ENCODE assay signal across 9 mouse cellular contexts in genomic region chr15:68606110-68606791, GRCm38 (mm10).
DNase-seq lines count a peak whose midpoint lies in the region; ATAC-seq lines count a peak whose summit lies in the region.
"Had no signal": no experiment of that assay in that cellular context is flagged by ENCODE, and none has a peak within 500 bp of the region (broad histone marks: within the 10 kb centered on the region; RNA-seq: fewer than 3 reads in every experiment).

No protein-coding gene starts in this region.

- H3K4me3 ChIP-seq in heart, embryonic 12.5 days = no peak overlapping the region
- H3K4me3 ChIP-seq: midbrain, embryonic 12.5 days had no signal

- 42% methylated on average over 8 of the region's 8 CpGs for WGBS in heart, embryonic 12.5 days

- DNase-seq in adrenal gland, adult 8-10 months = peak; percentile 2
- no peak for DNase-seq in adrenal gland, adult 18-20 months (ENCODE audit: low spot score in 2 of 2)
- DNase-seq in 3T3-L1 (ENCODE audit: low read depth, low spot score) = peak; percentile 93
- DNase-seq in kidney, postnatal 36 days = peak; percentile 21 to 38
- peak; percentile 51 for DNase-seq in ovary, adult 18-20 months (ENCODE audit: low spot score)
- no peak for DNase-seq in spleen, postnatal 14 days (ENCODE audit: low spot score in 2 of 2)
- no peak for DNase-seq in B cell, adult 2 months

- H3K27me3 ChIP-seq in heart, embryonic 12.5 days (replicated peaks) = no peaks in the 10 kb centered on the region
- H3K27me3 ChIP-seq: midbrain, embryonic 12.5 days had no signal

- H3K9ac ChIP-seq in heart, embryonic 12.5 days = no peak overlapping the region
- H3K9ac ChIP-seq: midbrain, embryonic 12.5 days had no signal

- no peaks in the 10 kb centered on the region for H3K9me3 ChIP-seq in heart, embryonic 12.5 days (replicated peaks)
- H3K9me3 ChIP-seq: midbrain, embryonic 12.5 days had no signal

- H3K27ac ChIP-seq in heart, embryonic 12.5 days (ENCODE audit: poor library complexity, severe bottlenecking) = peak overlapping the region; percentile 24; the same call in 1 of the 2 replicates
- H3K27ac ChIP-seq: midbrain, embryonic 12.5 days had no signal

- H3K4me2 ChIP-seq in heart, embryonic 12.5 days = no peak overlapping the region
- H3K4me2 ChIP-seq: midbrain, embryonic 12.5 days had no signal

- peak; percentile 66; the same call in 1 of the 2 replicates for ATAC-seq in heart, embryonic 12.5 days (ENCODE audit: insufficient number of reproducible peaks, low FRiP score)

- H3K36me3 ChIP-seq in heart, embryonic 12.5 days = no peaks in the 10 kb centered on the region
- H3K36me3 ChIP-seq: midbrain, embryonic 12.5 days had no signal

- peaks cover 8% of the 10 kb centered on the region; the same call in 1 of the 2 replicates for H3K4me1 ChIP-seq in heart, embryonic 12.5 days (replicated peaks)
- H3K4me1 ChIP-seq: midbrain, embryonic 12.5 days had no signal

Comparison
In these comparisons a context has a peak if more than half of its experiments do, and no peak if none do; other contexts are left out.
1. DNase-seq: peak in adrenal gland, adult 8-10 months (single experiment), 3T3-L1 (single experiment), kidney, postnatal 36 days (2 of 2) and ovary, adult 18-20 months (single experiment); none in adrenal gland, adult 18-20 months (0 of 2), spleen, postnatal 14 days (0 of 2) and B cell, adult 2 months (0 of 2).